Mouse (Mus musculus): Measurements from ENCODE around the gene Tph1.

Tph1 gene

GRCm38 (mm10) chr7:46648431-46649140 lies 23.8 kb downstream of the Tph1 start:
- DNase-seq: no peak

- DNase-seq: peak; percentile 22
These were observed 29.2 kb downstream of the Tph1 start for GRCm38 (mm10) chr7:46643172-46643571.

DNA sequence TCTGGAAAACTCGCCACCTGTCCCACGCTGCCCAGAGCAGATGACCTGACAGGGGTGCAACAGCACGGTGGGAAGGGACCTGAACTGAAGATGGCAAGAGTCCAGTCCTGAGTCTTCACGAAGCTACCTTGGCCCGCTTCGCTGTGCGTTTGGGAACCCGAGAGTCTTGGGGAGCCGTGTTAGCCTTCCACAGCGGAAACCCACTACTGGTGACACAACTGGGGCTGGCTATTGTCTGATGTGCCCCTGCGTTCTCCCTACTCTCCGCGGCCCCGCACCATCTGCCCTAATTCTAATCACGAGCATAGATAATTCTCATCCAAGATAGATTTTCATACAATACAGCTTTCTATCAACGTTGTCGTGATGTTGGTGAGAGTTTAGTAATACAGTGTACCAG lies 32.3 kb downstream of the Tph1 start:
- DNase-seq: no peak

- DNase-seq: peak; percentile 83
These were observed 32.7 kb downstream of the Tph1 start, which contains the start of gene Sergef for GRCm38 (mm10) chr7:46639692-46640031. TSS of gene Sergef (minus strand) at chr7:46639807.

DNA sequence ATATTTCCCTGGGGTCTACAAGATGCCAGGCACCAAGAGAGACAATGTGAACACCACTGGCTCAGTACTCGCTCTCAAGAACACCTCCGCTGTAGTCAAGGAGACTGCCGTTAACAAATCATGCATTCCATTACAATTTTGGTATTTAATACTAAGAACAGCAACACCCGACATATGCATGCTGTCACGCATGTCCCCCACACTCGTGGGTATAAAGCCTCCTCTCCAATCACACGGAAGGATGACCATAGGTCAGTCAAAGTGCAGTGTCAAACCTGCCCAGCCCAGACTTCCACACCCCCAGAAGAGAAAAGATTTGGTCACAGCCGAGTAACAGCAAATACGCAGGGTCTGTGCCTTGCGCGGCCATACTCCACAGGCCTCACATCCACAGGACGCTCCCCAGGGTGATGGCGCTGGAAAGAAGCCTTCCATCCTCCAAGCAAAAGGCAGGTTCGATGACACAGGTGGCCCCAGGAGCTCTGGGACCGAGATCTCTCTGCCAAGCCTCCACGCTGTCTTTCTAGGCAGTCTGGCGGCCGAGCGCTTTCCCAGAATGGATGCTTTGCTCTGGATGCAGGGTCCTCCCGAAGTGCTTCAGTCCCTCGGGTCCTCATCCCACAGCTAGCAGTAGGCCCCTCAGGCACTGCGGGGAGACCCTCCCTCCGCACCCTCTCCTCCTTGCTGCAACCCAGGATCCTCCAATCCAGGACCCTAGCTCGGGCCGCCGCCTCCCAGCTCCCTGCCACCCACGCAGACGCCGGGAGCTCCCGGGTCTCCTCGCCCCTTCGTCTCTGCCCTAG lies 33.2 kb downstream of the Tph1 start:
- no peak for DNase-seq

DNA sequence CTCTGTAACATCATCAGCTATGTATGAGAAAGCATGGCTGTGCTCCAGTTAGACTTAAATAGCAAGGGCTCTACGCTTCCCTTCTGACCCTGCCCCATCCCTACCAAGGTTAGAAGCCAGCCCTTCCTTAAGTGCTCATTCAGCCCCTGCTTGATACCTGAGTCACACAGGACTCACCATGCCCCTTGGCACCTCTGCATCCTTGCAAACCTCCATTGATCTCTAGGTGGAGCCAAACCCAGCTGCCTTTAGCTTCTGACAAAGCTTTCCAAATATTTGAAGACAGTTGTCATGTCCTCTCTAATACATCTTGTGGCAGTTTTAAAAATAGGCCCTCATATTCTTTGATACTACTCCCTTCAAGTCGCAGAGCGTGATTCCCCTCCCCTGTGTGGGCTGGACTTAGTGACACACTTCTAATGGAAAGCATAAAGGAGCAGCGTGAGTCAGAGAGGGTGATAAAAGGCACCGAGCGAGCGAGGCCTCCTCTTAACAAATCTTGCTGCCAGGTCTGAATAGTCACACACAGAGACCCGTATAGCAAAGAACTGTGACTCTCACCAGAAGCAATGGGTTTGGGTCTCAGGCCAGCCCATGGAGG lies 43.9 kb downstream of the Tph1 start:
- DNase-seq: no peak

- DNase-seq: no peak
These were observed 48.4 kb downstream of the Tph1 start for GRCm38 (mm10) chr7:46623979-46624378.

GRCm38 (mm10) chr7:46618416-46619110 lies 53.8 kb downstream of the Tph1 start:
- DNase-seq: no peak

DNA sequence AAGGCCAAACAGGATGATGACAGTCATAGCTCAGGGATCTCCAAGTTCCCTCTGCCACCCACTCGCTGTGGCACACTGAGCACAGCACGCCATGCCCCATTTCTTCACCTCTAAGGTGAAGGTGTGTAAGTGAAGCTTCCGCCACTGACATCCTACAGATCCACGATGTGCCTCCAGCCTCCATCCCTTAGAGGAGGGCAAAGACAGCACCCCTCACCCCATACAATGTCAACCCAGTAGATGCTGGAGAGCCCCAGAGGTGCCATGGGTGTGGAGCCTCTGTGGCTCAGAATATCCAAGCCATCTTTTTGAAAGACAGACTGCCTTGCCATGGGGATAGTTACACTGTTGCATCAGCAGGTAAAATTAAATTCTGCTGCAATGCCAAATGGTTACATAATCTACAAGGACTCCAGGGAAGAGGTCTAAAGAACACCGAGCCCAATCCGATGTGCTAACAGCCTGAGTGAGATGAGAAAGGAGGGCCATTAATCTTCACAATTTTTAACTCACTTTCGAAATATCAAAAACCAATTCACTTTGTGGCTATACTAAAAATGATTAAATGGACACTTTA lies 55.8 kb downstream of the Tph1 start:
- no peak for DNase-seq

- no peak for DNase-seq
These were observed 56.9 kb downstream of the Tph1 start for GRCm38 (mm10) chr7:46615256-46615977.

GRCm38 (mm10) chr7:46614263-46614662 lies 58.1 kb downstream of the Tph1 start:
- no peak for DNase-seq

DNA sequence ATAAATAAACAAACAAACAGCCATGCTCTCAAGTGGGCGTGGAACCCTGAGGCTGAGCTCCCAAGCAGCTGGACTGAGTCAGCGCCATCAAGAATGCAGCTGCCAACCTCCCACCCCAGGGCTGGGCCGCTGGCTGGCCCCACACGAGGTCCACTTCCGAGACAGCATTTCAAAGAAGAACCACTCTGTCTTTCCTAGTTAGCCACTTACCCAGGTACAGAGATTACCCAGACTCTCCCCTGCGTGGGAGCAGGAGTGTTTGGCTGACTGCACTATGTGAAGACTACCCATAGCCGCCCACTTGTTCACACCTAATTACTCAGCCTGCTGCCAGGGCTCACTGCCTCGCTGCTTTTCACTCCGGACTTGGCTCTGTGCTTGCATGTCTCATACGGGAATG lies 59.2 kb downstream of the Tph1 start:
- no peak for DNase-seq

DNA sequence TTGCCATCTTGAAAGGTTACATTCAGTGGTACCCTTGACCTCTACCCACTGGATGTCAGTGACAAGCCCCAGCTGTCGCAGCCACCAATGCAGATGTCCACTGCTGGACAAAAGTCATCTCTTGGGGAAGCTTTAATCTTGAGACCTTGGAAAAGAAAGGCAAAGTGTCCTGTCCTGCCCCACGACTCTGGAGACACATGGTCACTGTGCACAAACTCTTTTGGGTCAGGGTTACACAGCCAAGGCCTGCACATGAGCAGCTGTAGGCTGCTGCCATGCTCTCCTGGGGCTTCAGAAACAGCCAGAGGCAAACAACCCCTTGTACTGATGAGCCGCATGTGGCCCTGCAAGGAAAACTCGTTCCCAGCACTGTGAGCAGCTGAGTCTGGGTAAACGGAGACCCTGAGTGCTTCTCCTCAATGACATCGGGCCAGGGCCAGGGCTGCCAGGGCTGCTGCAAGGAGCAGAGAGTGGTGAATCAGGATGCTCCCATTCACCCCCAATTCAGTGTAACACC lies 59.9 kb downstream of the Tph1 start:
- DNase-seq: no peak

DNA sequence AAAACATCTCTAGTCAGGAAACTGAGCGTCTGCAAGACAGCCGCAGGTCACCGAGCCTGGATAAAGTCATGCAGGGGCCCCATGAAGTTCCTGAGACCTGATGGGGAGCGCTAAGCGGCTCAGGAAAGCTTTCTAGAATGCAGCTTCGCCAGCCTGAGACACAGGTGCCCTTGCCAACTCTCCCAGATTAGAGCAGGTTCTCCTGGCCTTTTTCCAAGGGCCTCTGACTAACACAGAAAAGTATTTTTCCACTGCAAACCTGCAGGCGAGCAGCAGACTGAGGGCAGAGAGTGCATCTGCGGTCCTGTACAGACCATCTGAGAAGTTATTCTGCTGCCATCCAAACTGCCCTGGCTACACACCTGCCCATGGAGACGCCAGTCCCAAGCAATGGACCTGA lies 60.4 kb downstream of the Tph1 start:
- no peak for DNase-seq

DNA sequence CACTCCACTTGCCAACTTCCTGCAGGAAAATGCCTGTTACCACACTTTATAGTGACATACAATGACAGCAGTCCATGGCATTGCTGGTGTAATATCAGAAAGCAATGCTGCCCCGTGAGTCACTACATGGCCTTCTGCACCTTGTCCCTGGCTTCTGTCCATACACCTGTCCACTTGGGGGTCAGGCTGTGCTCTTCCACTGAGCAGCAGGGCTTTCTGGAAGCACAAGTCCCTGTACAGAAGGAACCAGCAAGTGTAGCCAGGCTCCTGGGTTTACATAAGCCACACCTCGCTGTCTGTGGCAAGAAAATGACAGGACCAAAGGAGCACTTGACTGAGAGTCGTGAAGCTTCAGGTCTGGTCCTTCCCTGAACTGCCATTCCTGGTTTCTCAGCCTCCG lies 63.0 kb downstream of the Tph1 start:
- no peak for DNase-seq

DNA sequence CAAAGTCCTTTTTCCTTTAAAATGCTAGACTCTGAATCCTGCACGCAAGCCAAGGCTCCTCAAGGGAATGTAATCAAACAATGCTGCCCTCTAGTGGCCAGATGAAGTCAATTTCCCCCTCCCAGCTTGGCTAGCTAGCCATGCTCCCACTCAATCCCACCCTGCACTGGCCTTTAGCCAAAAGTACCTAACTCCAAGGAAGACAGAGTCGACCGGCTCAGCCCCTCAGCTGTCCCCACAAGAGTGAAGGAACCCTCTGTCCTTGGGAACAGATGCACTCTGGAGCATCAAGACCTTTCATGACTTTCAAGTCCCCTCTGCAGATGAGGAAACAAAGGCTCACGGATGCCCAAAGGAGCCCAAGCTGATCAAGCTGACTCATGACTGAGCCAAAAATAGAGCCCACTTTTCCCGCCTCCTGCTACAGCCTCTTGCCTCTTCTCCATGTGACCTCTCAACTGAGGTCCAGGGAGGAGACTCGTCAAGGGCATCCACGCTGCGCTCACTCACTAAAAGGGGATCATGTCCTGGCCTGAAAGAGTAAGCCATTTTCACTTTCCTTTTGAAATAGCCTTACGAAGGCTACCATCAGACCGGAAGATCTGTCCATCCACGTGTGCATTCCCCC lies 64.8 kb downstream of the Tph1 start:
- DNase-seq: peak; percentile 66

DNA sequence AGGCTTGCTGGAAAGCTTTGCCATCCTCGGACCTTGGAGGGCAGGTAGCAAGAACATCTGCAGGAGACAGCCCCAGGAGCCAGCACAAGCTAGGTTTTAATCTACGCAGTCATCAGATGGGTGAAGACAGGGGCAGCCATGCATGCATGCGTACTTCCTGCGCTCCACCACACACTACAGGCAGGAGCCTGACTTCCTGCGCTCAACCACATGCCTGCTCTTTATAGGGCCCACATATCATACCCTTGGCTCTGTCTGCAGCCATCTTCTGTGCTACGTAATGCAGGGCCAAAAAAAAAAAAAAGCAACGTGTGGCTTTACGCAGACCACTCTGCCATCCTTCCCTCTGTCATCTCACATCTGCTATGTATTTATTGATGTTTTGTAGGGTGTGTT lies 65.3 kb downstream of the Tph1 start:
- no peak for DNase-seq

- DNase-seq: peak; percentile 84
These were observed 65.8 kb downstream of the Tph1 start for GRCm38 (mm10) chr7:46606391-46607030.

GRCm38 (mm10) chr7:46603051-46603450 lies 69.3 kb downstream of the Tph1 start:
- DNase-seq: no peak

- peak; percentile 68 for DNase-seq
These were observed 70.3 kb downstream of the Tph1 start for GRCm38 (mm10) chr7:46602079-46602478.

DNA sequence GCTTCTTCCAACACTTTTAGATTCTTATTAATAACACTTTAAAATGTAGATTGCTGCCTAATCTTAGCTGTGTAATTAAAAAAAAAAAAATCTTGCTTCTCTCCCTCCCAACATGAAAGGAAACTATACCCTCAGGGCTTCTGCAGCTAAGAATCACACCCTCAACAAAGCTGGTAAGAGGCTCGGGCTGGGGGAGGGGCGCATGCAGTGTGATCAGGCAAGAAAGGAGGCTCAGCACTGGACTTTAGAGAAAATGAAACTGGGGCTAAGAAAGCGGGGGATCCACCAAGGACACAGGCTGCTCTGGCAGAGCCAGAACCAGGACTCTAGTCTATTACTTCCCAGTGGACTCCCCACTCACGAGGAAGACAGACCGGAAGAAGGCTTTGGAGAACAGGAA lies 71.2 kb downstream of the Tph1 start:
- DNase-seq: peak; percentile 59
